Mouse (Mus musculus) right cerebral cortex, postnatal 4 days (tissue): ENCODE results near the gene Fadd.
A peak's percentile ranks its signal among the peaks of the same experiment; 100 is the strongest.

ENCODE experiments used
- DNase-seq: peaks from one replicate; pipeline ENCODE4 v3.0.0-alpha.2; 2022

Fadd gene

GRCm38 (mm10) chr7:144582284-144582980, at the start of gene Fadd:
Fadd (minus strand) TSS chr7:144582463.
- DNase-seq, result peak; percentile 94

GRCm38 (mm10) chr7:144630622-144631021, 48.4 kb upstream of the Fadd start:
- DNase-seq, result no peak

GRCm38 (mm10) chr7:144628334-144628915, 46.2 kb upstream of the Fadd start:
- peak; percentile 63 for DNase-seq

GRCm38 (mm10) chr7:144627606-144628333, 45.5 kb upstream of the Fadd start:
- no peak for DNase-seq

- DNase-seq, result no peak
These were observed 43.8 kb upstream of the Fadd start for GRCm38 (mm10) chr7:144626042-144626441.

- peak; percentile 11 for DNase-seq
These were observed 38.7 kb upstream of the Fadd start for GRCm38 (mm10) chr7:144620721-144621681.

- DNase-seq, result no peak
These were observed 38.1 kb upstream of the Fadd start for GRCm38 (mm10) chr7:144620315-144620714.

- DNase-seq, result no peak
These were observed 33.1 kb upstream of the Fadd start for GRCm38 (mm10) chr7:144615343-144615742.

GRCm38 (mm10) chr7:144612829-144613228, 30.6 kb upstream of the Fadd start:
- DNase-seq, result no peak

- no peak for DNase-seq
These were observed 30.1 kb upstream of the Fadd start for GRCm38 (mm10) chr7:144612351-144612750.

GRCm38 (mm10) chr7:144611595-144611994, 29.3 kb upstream of the Fadd start:
- DNase-seq, result no peak

- DNase-seq, result no peak
These were observed 27.3 kb upstream of the Fadd start for GRCm38 (mm10) chr7:144609568-144609967.

- no peak for DNase-seq
These were observed 25.6 kb upstream of the Fadd start for GRCm38 (mm10) chr7:144607862-144608261.

- DNase-seq, result no peak
These were observed 22.5 kb upstream of the Fadd start for GRCm38 (mm10) chr7:144604735-144605134.

- no peak for DNase-seq
These were observed 22.0 kb upstream of the Fadd start for GRCm38 (mm10) chr7:144604291-144604690.

- DNase-seq, result no peak
These were observed 18.2 kb upstream of the Fadd start for GRCm38 (mm10) chr7:144600333-144600900.

- no peak for DNase-seq
These were observed 7.2 kb upstream of the Fadd start for GRCm38 (mm10) chr7:144589508-144589907.

GRCm38 (mm10) chr7:144587291-144587690, 5.0 kb upstream of the Fadd start:
- peak; percentile 63 for DNase-seq

- peak; percentile 86 for DNase-seq
These were observed 3.4 kb upstream of the Fadd start for GRCm38 (mm10) chr7:144585648-144586047.

- peak; percentile 61 for DNase-seq
These were observed 1.4 kb upstream of the Fadd start for GRCm38 (mm10) chr7:144583619-144584018.

- DNase-seq, result peak; percentile 47
These were observed 542 bp downstream of the Fadd start for GRCm38 (mm10) chr7:144581559-144582283.

GRCm38 (mm10) chr7:144577876-144578275, 4.4 kb downstream of the Fadd start:
- DNase-seq, result no peak
